Mouse (Mus musculus) embryonic facial prominence, embryonic 13.5 days (tissue): ENCODE results near the gene Myh3. TPM values are rescaled to one million over a fixed set of nuclear protein-coding genes. Genes with fewer than 3 reads are reported as not detected.

Experiments
- ATAC-seq: fragments of 200-750 bp; cut with Nextera tagmentation; 2 replicates; pipeline ENCODE4 v1.8.0; 2017; ENCODE audit warnings: low read depth; ENCODE audit not compliant: insufficient number of reproducible peaks, insufficient read depth, low FRiP score, low TSS enrichment
- H3K27ac ChIP-seq: fragments of 300-500 bp; sonication (generic); 2 replicates; pipeline ENCODE4 v1.5.1; 2015; ENCODE audit warnings: moderate library complexity, mild to moderate bottlenecking, inconsistent platforms
- H3K27me3 ChIP-seq: fragments of 300-500 bp; sonication (generic); 2 replicates; pipeline ENCODE4 v1.6.1; 2015; ENCODE audit warnings: mild to moderate bottlenecking, inconsistent platforms
- H3K36me3 ChIP-seq: fragments of 300-500 bp; sonication (generic); 2 replicates; pipeline ENCODE4 v1.6.1; 2015; ENCODE audit warnings: mild to moderate bottlenecking, inconsistent platforms
- H3K4me1 ChIP-seq: fragments of 300-500 bp; sonication (generic); 2 replicates; pipeline ENCODE4 v1.6.1; 2015; ENCODE audit warnings: inconsistent platforms
- H3K4me2 ChIP-seq: fragments of 300-500 bp; sonication (generic); 2 replicates; pipeline ENCODE4 v1.6.1; 2015; ENCODE audit warnings: moderate library complexity, mild to moderate bottlenecking, inconsistent platforms
- H3K4me3 ChIP-seq: fragments of 300-500 bp; sonication (generic); 2 replicates; pipeline ENCODE4 v1.5.1; 2015; ENCODE audit warnings: mild to moderate bottlenecking, inconsistent platforms
- H3K9ac ChIP-seq: fragments of 300-500 bp; sonication (generic); 2 replicates; pipeline ENCODE4 v1.6.1; 2015; ENCODE audit warnings: mild to moderate bottlenecking, inconsistent platforms
- H3K9me3 ChIP-seq: fragments of 300-500 bp; sonication (generic); 2 replicates; pipeline ENCODE4 v1.6.1; 2016; ENCODE audit warnings: inconsistent platforms
- WGBS: fragments of 180-500 bp; shearing (Covaris S2); methylation state at CpG from one replicate; pipeline ENCODE4 v1.1.7; 2015; ENCODE audit warnings: mixed read lengths; 5-methylcytosine and 5-hydroxymethylcytosine counted together
- polyA plus RNA-seq: library from polyadenylated mRNA; unstranded; fragments of >200 nt; fragmentation: Nextera tagmentation; extraction: Ambion mirVana; gene quantifications from 2 replicates; pipeline ENCODE4 v1.2.1, GENCODE M21; 2015

Gene Myh3
- polyA plus RNA-seq, 1 experiment from 2014 or later, result 10.5 TPM

DNA sequence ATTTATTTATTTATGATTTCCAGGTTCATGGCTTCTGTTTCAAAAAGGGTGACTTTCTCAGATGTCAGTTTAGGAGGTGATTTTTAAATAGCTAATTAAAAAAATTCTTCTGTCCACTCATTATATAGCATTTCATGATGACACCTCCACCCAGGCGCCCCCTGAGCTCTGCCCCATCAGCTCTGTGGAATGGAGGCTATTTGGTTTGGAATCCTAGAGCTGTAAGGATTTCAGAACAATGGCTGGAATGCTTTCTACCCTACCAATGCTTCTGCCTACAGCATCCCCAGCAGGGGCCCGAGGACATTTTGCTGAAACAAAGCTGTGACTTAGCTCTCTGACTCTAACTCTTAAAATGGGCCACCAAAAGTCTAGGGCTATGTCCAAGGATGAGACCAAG is 55.4 kb downstream of the Myh3 start:
- H3K9ac ChIP-seq, result no peak overlapping the region
- no peaks in the 10 kb centered on the region for H3K9me3 ChIP-seq
- no peaks in the 10 kb centered on the region for H3K4me1 ChIP-seq
- H3K4me3 ChIP-seq, result no peak overlapping the region
- no peak overlapping the region for H3K4me2 ChIP-seq
- no peaks in the 10 kb centered on the region for H3K36me3 ChIP-seq
- no peaks in the 10 kb centered on the region for H3K27me3 ChIP-seq
- no peak overlapping the region for H3K27ac ChIP-seq
- no peak for ATAC-seq
- WGBS, result 70% methylated on average over 2 of the region's 2 CpGs

DNA sequence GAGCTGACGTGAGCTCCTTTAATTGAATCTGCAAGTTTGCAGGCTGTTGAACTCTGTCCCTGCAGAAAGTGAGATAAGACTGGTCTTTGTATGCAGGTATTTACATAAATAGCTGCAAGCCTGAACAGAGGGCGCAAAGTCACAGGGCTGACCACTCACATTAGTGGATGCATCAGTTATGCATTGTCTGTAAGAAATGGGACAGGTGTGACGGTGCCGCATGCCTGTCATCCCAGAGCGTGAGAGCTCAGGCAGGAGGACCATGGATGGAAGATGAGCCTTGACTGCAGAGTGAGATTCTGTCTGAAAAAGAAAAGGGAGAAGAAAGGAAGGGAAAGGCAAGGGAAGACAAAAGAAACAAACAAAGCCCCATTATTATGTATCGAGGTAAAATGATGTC is 56.6 kb downstream of the Myh3 start:
- ATAC-seq, result no peak
- no peaks in the 10 kb centered on the region for H3K36me3 ChIP-seq
- no peak overlapping the region for H3K4me2 ChIP-seq
- 79% methylated on average over 6 of the region's 6 CpGs for WGBS
- no peak overlapping the region for H3K4me3 ChIP-seq
- no peaks in the 10 kb centered on the region for H3K4me1 ChIP-seq
- no peak overlapping the region for H3K9ac ChIP-seq
- H3K27ac ChIP-seq, result no peak overlapping the region
- H3K27me3 ChIP-seq, result no peaks in the 10 kb centered on the region
- H3K9me3 ChIP-seq, result no peaks in the 10 kb centered on the region

DNA sequence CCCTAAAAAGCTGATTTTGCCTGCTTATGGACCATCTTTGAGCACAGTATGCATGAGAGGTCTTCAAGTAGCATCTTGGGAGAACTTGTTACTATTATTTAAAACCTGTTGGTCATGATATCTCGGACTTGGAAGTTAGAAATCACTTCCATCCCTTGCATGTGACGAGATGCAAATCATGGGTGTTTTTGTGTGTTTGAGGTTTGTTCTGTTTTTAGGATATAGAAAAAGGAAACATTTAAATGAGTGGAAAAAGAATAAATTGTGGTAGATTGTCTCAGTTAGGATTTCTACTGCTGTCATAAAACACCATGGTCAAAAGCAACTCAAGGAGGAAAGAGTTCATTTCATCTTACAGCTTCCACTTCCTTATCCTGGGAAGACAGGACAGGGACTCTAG is 57.4 kb downstream of the Myh3 start:
- no peak overlapping the region for H3K9ac ChIP-seq
- no peaks in the 10 kb centered on the region for H3K27me3 ChIP-seq
- H3K9me3 ChIP-seq, result no peaks in the 10 kb centered on the region
- 82% methylated on average over 2 of the region's 2 CpGs for WGBS
- ATAC-seq, result no peak
- no peak overlapping the region for H3K4me2 ChIP-seq
- H3K4me3 ChIP-seq, result no peak overlapping the region
- no peaks in the 10 kb centered on the region for H3K36me3 ChIP-seq
- no peaks in the 10 kb centered on the region for H3K4me1 ChIP-seq
- H3K27ac ChIP-seq, result no peak overlapping the region

DNA sequence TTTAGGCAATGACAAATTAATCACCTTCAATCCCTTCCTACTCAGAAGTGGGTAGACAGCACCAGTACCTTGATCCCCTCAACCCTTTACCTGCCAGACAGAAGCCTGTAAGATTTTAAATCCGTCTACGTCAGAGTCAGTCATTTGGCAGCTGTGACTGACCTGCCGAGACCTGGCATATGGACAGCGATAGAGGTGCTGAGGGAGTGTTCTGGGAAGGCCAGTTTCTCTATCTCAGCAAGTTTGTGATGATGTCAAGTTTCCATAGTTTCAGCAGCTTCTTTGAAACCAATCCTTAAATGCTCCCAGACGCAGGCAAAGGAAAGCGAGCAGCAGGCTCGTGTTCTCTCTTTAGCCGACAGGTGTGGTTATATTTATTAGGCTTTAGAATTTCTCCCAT is 61.5 kb downstream of the Myh3 start:
- 55% methylated on average over 8 of the region's 8 CpGs for WGBS
- ATAC-seq, result no peak

DNA sequence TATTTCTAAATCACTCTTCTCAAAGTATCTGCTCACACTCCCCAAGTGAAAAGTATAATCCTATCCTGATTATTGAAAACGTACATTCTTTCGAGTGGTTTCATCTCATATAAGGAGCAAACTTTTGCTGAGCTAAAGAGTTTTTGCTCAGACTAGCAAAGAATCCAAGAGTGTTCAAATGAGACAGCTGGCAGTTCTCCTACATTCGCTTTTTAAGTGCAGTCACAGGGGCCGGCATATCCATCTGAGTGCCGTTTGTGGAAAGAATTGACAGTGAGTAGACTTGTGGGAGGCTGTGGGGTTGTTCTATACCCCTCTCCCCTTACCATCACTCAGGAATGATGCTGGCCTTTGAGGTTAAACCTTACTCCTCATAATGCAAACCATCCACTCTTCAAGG is 62.1 kb downstream of the Myh3 start:
- Histone ChIP-seq H3K4me3 (no peak overlapping the region), H3K36me3 (no peaks in the 10 kb centered on the region), H3K9me3 (no peaks in the 10 kb centered on the region), H3K9ac (no peak overlapping the region), H3K27me3 (no peaks in the 10 kb centered on the region), H3K4me2 (no peak overlapping the region), H3K4me1 (no peaks in the 10 kb centered on the region), H3K27ac (no peak overlapping the region)
- no peak for ATAC-seq
- WGBS, result 63% methylated on average over 5 of the region's 5 CpGs

More for the DNA sequence above, 61.5 kb downstream of the Myh3 start:
- Histone ChIP-seq H3K4me1 (no peaks in the 10 kb centered on the region), H3K4me3 (no peak overlapping the region), H3K9ac (no peak overlapping the region), H3K27me3 (no peaks in the 10 kb centered on the region), H3K36me3 (no peaks in the 10 kb centered on the region), H3K9me3 (no peaks in the 10 kb centered on the region), H3K4me2 (no peak overlapping the region), H3K27ac (no peak overlapping the region)

DNA sequence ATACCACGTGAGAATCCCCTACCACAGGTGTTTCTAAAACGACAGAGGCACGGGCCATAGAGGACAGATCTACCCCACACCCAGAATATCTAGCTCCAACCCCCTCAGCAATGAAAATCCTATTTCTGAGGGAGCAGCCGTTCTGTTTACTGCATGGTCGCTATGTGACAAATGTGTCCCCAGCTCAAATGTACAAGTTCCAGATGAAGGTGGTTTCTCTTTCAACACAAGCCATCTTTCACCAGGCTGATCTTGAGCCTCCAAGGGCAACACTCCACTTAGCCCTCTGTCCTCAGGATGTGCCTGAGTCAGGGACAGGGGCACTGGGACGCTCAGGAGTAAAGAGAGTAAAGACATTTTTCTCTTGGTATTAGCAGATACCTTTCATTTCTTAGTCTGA is 62.9 kb downstream of the Myh3 start:
- no peaks in the 10 kb centered on the region for H3K36me3 ChIP-seq
- no peaks in the 10 kb centered on the region for H3K9me3 ChIP-seq
- WGBS, result 71% methylated on average over 6 of the region's 6 CpGs
- no peak overlapping the region for H3K27ac ChIP-seq
- ATAC-seq, result no peak
- H3K4me3 ChIP-seq, result no peak overlapping the region
- H3K4me1 ChIP-seq, result no peaks in the 10 kb centered on the region
- H3K27me3 ChIP-seq, result no peaks in the 10 kb centered on the region
- no peak overlapping the region for H3K4me2 ChIP-seq
- no peak overlapping the region for H3K9ac ChIP-seq

DNA sequence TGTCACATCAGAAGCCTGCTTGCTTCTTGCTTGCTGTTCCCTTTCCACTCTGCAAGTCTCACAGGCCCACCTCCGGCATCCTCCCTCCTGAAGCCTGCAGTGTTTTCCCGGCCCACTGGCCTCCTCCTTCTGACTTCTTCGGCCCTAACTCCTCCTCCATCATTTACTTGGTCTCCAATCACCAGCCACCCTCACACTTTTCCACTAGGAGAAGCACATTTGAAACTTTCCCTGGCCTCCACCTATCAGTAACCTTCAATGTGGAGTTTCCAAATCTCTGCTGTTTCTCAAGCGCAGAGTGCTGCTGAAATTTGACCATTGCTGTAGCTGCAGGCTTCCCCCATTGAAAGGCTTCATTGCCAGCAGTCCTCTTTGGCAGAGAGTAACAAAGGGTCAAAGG is 63.9 kb downstream of the Myh3 start:
- ATAC-seq, result no peak
- Histone ChIP-seq H3K36me3 (no peaks in the 10 kb centered on the region), H3K4me3 (no peak overlapping the region), H3K9ac (no peak overlapping the region), H3K9me3 (no peaks in the 10 kb centered on the region), H3K4me1 (no peaks in the 10 kb centered on the region), H3K4me2 (no peak overlapping the region), H3K27ac (no peak overlapping the region), H3K27me3 (no peaks in the 10 kb centered on the region)
- WGBS, result 45% methylated on average over 4 of the region's 4 CpGs

DNA sequence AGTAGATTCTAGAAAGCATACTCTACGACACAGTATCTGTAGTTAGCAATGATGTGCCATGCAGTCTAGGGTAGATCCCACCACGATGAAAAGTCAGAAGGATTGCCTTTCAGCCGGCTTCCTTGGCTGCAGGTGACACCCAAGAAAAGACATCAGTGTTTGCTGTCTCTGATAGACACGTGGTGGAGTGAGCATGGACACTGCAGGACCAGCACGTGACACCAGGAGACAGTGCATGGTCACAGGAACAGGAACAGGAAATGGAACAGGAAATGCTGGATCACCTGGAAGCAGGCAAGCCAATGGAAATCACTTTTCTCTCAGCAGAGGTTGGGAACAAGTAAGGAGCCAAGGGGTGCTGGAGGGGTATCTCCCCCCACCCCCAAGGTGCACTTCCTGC is 65.0 kb downstream of the Myh3 start:
- Histone ChIP-seq H3K9me3 (no peaks in the 10 kb centered on the region), H3K4me2 (no peak overlapping the region), H3K27ac (no peak overlapping the region), H3K36me3 (no peaks in the 10 kb centered on the region), H3K27me3 (no peaks in the 10 kb centered on the region), H3K4me1 (no peaks in the 10 kb centered on the region), H3K9ac (no peak overlapping the region), H3K4me3 (no peak overlapping the region)
- no peak for ATAC-seq
- WGBS, result 76% methylated on average over 5 of the region's 5 CpGs

DNA sequence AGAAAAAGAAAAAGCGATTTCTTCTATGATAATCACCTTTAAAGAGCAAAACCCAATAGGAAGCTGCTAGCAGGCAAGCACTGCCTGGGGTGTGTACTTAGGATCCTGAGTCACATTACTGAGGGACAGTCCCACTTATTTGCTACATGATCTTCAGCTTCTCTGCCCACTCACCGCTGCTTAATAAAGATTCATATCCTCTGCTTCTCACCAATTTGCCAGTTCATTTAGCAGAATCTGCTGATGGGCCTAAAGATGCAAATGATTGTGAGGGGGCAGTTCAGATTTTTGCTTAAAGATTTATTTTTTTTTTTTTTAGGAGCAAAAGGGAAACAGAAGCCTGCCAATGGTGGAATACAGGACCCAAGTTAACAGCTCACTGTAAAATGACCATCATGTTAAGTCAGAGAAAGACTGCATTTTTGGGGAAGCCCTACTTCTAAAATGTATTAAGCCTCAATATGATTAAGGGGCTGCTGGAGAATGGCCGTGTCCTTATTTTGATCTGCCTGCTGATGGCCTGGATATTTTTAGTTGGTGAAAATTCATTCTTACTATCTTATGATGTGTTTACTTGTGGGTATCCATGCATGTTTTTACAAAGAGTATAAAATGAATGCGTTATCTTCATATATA is 65.9 kb downstream of the Myh3 start:
- Histone ChIP-seq H3K4me2 (no peak overlapping the region), H3K27me3 (no peaks in the 10 kb centered on the region), H3K4me3 (no peak overlapping the region), H3K27ac (no peak overlapping the region), H3K9me3 (no peaks in the 10 kb centered on the region), H3K4me1 (no peaks in the 10 kb centered on the region), H3K36me3 (no peaks in the 10 kb centered on the region), H3K9ac (no peak overlapping the region)
- ATAC-seq, result no peak
- 79% methylated on average over 4 of the region's 4 CpGs for WGBS

DNA sequence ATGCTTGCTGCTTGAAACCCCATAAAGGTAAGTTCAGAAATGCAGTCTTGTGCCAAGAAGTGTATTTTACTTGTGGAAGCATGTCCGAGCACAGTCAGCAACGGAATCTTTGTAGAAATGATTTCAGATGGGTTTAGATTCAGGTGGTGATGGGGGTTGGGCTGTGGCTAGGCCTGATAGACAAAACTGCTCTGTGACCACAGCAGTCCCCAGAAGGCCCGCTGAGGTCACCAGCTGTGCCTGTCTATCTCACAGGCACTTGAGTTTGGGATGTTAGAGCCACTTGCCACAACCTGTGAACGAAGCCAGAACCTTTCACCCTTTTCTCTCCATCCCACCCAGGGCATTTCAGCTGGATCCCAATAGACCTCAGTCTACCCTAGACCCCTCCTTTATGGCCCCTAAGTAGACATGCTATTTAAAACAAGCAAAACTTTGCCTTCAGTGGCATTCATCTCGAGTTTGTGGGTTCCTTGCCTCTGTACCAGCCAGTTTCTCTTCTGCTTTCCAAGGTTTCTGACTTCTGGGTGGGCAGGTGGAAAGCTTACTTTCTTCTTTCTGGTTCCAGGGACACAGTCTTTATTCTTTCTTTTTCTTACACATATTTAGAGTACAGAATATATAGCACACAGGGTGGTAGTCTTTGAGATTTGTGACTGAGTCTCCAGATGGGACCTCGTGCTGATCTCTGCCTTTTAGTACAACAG is 66.6 kb downstream of the Myh3 start:
- H3K27me3 ChIP-seq, result no peaks in the 10 kb centered on the region
- WGBS, result 57% methylated on average over 6 of the region's 6 CpGs
- H3K4me1 ChIP-seq, result no peaks in the 10 kb centered on the region
- ATAC-seq, result no peak
- H3K27ac ChIP-seq, result no peak overlapping the region
- H3K9ac ChIP-seq, result no peak overlapping the region
- no peaks in the 10 kb centered on the region for H3K9me3 ChIP-seq
- no peaks in the 10 kb centered on the region for H3K36me3 ChIP-seq
- H3K4me3 ChIP-seq, result no peak overlapping the region
- H3K4me2 ChIP-seq, result no peak overlapping the region

DNA sequence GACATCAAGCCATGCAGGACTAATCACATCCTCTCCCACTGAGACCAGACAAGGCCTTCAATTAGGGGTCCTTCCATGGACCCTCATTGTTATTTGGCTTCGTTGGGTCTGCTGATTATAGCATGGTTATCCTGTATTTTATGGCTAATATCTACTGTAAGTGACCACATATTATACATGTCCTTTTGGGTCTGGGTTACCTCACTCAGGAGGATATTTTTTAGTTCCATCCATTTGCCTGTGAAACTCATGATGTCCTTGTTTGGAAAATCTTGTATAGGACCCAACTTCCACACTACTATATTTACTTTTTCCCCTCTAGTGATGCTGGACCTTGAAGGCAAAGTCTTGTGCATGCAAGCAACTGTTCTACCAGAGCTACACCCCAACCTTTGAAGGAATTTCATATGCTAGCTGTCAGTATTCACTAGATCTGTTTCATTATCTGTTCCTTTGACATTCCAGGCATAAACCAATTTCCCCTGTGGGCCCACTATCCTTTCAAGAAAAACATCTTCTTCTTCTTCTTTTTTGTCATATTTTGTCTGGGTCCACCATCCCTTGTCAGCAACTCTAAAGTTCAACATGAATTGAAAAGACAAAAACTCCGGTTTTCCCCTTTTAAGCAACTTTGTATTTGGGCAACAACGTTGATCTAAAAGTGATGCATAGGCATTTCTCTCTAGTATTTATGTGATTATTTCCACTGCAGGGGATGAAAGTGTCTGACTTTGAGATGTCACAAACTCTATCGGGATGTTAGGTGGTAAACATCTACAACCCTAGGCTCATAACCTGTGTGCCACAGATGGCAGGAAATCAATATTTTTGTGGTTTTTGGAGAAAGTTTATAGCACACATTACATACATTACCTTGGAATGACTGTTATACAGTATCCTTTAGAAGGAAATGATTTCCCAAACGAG is 67.6 kb downstream of the Myh3 start:
- Histone ChIP-seq H3K9ac (no peak overlapping the region), H3K36me3 (no peaks in the 10 kb centered on the region), H3K4me1 (no peaks in the 10 kb centered on the region), H3K27ac (no peak overlapping the region), H3K9me3 (no peaks in the 10 kb centered on the region), H3K27me3 (no peaks in the 10 kb centered on the region), H3K4me2 (no peak overlapping the region), H3K4me3 (no peak overlapping the region)
- WGBS, result 81% methylated on average over 5 of the region's 5 CpGs
- no peak for ATAC-seq
